9 mouse cellular contexts compared by ENCODE assay signal in the genomic region with DNA sequence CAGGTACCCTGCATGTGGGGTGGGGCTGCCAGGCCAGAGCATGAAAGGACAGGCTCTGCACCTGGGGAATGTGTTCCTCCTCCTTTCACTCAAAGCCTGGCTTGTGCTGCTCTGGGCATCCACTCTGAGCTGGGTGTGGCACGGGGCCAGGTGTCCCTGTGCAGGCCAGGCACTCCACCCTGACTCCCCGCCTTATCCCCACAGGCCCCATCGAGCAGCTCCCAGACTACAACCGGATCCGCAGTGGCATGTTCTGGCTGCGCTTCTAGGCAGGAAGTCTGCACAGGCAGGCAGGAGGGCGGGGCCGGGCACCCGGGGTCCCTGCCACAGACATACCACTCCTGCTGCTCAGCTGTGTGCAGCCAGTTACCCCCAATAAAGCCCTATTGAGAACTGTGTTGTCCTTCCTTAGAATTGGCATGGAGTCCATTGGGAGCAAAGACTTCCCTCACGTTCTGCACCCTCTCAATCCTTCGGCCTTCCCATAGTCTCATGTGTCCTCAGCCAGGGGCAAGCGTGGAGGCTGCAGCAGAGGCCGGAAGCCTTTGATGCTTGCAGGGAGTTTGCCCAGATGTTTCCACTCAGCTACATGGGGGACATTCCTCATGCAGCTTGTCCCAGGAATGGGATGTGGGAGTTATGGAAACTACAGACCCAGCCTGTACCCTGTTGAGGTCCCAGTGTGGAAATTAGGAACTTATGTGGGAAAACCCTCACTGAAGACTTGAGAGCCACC. TPM values are rescaled to one million over a fixed set of nuclear protein-coding genes. Genes with fewer than 3 reads are reported as not detected.
DNase-seq lines count a peak whose midpoint lies in the region; ATAC-seq lines count a peak whose summit lies in the region.
"Had no signal": no experiment of that assay in that cellular context is flagged by ENCODE, and none has a peak within 500 bp of the region (broad histone marks: within the 10 kb centered on the region; RNA-seq: fewer than 3 reads in every experiment).

No protein-coding gene starts in this region.

- WGBS in heart, embryonic 15.5 days = 61% methylated on average over 13 of the region's 13 CpGs
- WGBS in limb, embryonic 13.5 days = 29% methylated on average over 13 of the region's 13 CpGs

- no peak overlapping the region for H3K4me3 ChIP-seq in heart, embryonic 15.5 days
- H3K4me3 ChIP-seq in limb, embryonic 13.5 days = no peak overlapping the region
- H3K4me3 ChIP-seq: myocyte had no signal

- H3K9me3 ChIP-seq in heart, embryonic 15.5 days (replicated peaks) = no peaks in the 10 kb centered on the region
- H3K9me3 ChIP-seq in limb, embryonic 13.5 days = no peaks in the 10 kb centered on the region

- no peak overlapping the region for H3K9ac ChIP-seq in heart, embryonic 15.5 days
- peak overlapping the region; percentile 45; the same call in 1 of the 2 replicates for H3K9ac ChIP-seq in limb, embryonic 13.5 days

- peak overlapping the region; percentile 55 for H3K27ac ChIP-seq in heart, embryonic 15.5 days
- H3K27ac ChIP-seq in limb, embryonic 13.5 days = peak overlapping the region; percentile 91

- H3K27me3 ChIP-seq in heart, embryonic 15.5 days = peaks cover 22% of the 10 kb centered on the region
- peaks cover 23% of the 10 kb centered on the region for H3K27me3 ChIP-seq in limb, embryonic 13.5 days

- H3K4me1 ChIP-seq in heart, embryonic 15.5 days (replicated peaks) = peaks cover 31% of the 10 kb centered on the region
- peaks cover 40% of the 10 kb centered on the region for H3K4me1 ChIP-seq in limb, embryonic 13.5 days

- no peak overlapping the region for H3K4me2 ChIP-seq in heart, embryonic 15.5 days
- peak overlapping the region; percentile 37; the same call in 1 of the 2 replicates for H3K4me2 ChIP-seq in limb, embryonic 13.5 days (replicated peaks)

- ATAC-seq in cerebellum, adult (ENCODE audit: insufficient number of reproducible peaks, low FRiP score, low TSS enrichment) = peak; percentile 45; the same call in 1 of the 2 replicates
- ATAC-seq in heart, embryonic 15.5 days (replicated peaks; ENCODE audit: insufficient number of reproducible peaks, insufficient read depth, low FRiP score, low read depth) = peak; percentile 45
- ATAC-seq in limb, embryonic 13.5 days (ENCODE audit: low FRiP score, low read depth) = peak; percentile 76
- ATAC-seq in megakaryocyte progenitor cell, adult 5-6 weeks (replicated peaks; ENCODE audit: poor library complexity) = no peak

- no peak for DNase-seq in cerebellum, postnatal 4 days (ENCODE audit: low spot score in 2 of 2)
- peak; percentile 69 for DNase-seq in embryo, embryonic 11 days
- no peak for DNase-seq in thymus, postnatal 10 days (ENCODE audit: low spot score in 2 of 2)
- DNase-seq in left cerebral cortex, adult 11 months (ENCODE audit: low spot score) = no peak

- H3K36me3 ChIP-seq in heart, embryonic 15.5 days = peaks cover 63% of the 10 kb centered on the region
- peaks cover 68% of the 10 kb centered on the region for H3K36me3 ChIP-seq in limb, embryonic 13.5 days

RNA-seq across cellular contexts. Expression of gene Col7a1, which starts 4.0 kb away (rescaled TPM):
- polyA plus RNA-seq in heart, embryonic 15.5 days (2015; fragmentation: Nextera tagmentation; extraction: Ambion mirVana) = 1.2 and 1.4 TPM in 2 replicates
- 6.7 and 7.7 TPM in 2 replicates for polyA plus RNA-seq in limb, embryonic 13.5 days (2015; fragmentation: Nextera tagmentation; extraction: Ambion mirVana)
- 0.02 and 0.12 TPM in 2 replicates for total RNA-seq in megakaryocyte progenitor cell, adult 5-6 weeks (2015)
- 0.12 and 1.3 TPM in 2 replicates for total RNA-seq in megakaryocyte progenitor cell, adult 5-6 weeks (2017)

RNA-seq across cellular contexts. Expression of gene Uqcrc1, which starts 13.0 kb away (rescaled TPM):
- polyA plus RNA-seq in heart, embryonic 15.5 days (2015; fragmentation: Nextera tagmentation; extraction: Ambion mirVana) = 885 and 887 TPM in 2 replicates
- 437 and 447 TPM in 2 replicates for polyA plus RNA-seq in limb, embryonic 13.5 days (2015; fragmentation: Nextera tagmentation; extraction: Ambion mirVana)
- 144 and 157 TPM in 2 replicates for total RNA-seq in megakaryocyte progenitor cell, adult 5-6 weeks (2015)
- 256 and 338 TPM in 2 replicates for total RNA-seq in megakaryocyte progenitor cell, adult 5-6 weeks (2017)

RNA-seq across cellular contexts. Expression of gene Tmem89, which starts 35.0 kb away (rescaled TPM):
- not detected in 2 replicates for polyA plus RNA-seq in heart, embryonic 15.5 days (2015; fragmentation: Nextera tagmentation; extraction: Ambion mirVana)
- not detected in 2 replicates for polyA plus RNA-seq in limb, embryonic 13.5 days (2015; fragmentation: Nextera tagmentation; extraction: Ambion mirVana)
- total RNA-seq in megakaryocyte progenitor cell, adult 5-6 weeks (2015) = 0.35 TPM in 1 of 2 replicates, not detected in the other
- 0.08 TPM in 1 of 2 replicates, not detected in the other for total RNA-seq in megakaryocyte progenitor cell, adult 5-6 weeks (2017)
- polyA plus RNA-seq: myocyte had no signal

RNA-seq across cellular contexts. Expression of gene Ucn2, which starts 36.4 kb away (rescaled TPM):
- polyA plus RNA-seq in heart, embryonic 15.5 days (2015; fragmentation: Nextera tagmentation; extraction: Ambion mirVana) = not detected in 2 replicates
- polyA plus RNA-seq in limb, embryonic 13.5 days (2015; fragmentation: Nextera tagmentation; extraction: Ambion mirVana) = 0.22 and 0.33 TPM in 2 replicates
- not detected in 2 replicates for total RNA-seq in megakaryocyte progenitor cell, adult 5-6 weeks (2015)
- not detected in 2 replicates for total RNA-seq in megakaryocyte progenitor cell, adult 5-6 weeks (2017)

RNA-seq across cellular contexts. Expression of gene Pfkfb4, which starts 42.2 kb away (rescaled TPM):
- 3.3 and 5.4 TPM in 2 replicates for polyA plus RNA-seq in heart, embryonic 15.5 days (2015; fragmentation: Nextera tagmentation; extraction: Ambion mirVana)
- 12.3 and 14.6 TPM in 2 replicates for polyA plus RNA-seq in limb, embryonic 13.5 days (2015; fragmentation: Nextera tagmentation; extraction: Ambion mirVana)
- 3.9 and 5.9 TPM in 2 replicates for total RNA-seq in megakaryocyte progenitor cell, adult 5-6 weeks (2015)
- 12.8 and 13.5 TPM in 2 replicates for total RNA-seq in megakaryocyte progenitor cell, adult 5-6 weeks (2017)
